Mouse (Mus musculus): ENCODE measurements around the gene BC048507.

Gene BC048507

DNA sequence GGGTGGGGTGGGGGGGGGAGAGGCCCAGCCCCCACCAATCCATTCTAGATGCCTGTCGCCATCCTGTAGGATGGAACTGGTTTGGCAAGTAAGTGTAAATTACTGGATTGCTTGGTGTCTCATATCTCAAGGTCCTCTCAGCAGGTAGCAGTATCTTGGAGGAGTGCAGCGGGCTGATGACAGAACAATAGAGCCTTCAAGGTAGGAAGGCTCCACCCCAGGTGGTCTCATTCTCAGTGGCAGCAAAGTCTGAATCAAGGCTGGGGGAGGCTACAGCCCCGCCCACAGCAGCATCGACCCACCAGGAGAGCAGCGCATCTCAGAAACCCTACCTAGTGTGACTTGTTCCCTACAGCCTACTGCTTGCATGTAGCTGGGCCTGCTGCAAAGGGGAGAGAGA, 46.6 kb downstream of the BC048507 start:
- in situ Hi-C loops (cut with MboI; ENCODE audit: low pct_unique_long_range_greater_than_20kb in 1 of 2, low sequenced_read_pairs in 2 of 2, unreplicated experiment in 1 of 2) = no loop called here
